Mouse (Mus musculus): ENCODE results near the gene Evi2.

Gene Evi2

GRCm38 (mm10) chr11:79530333-79530761 lies at the start of gene Evi2, which contains the start of gene Evi2a:
Gene Evi2 (minus strand): TSS chr11:79530589.
Gene Evi2a (minus strand): TSS chr11:79530609.
- no peak for DNase-seq

- peak; percentile 75 for DNase-seq
These were observed 47.4 kb upstream of the Evi2 start for GRCm38 (mm10) chr11:79577741-79578140.

- no peak for DNase-seq
These were observed 45.1 kb upstream of the Evi2 start for GRCm38 (mm10) chr11:79575383-79576073.

GRCm38 (mm10) chr11:79573836-79574235 lies 43.4 kb upstream of the Evi2 start:
- DNase-seq: no peak

- DNase-seq: no peak
These were observed 39.9 kb upstream of the Evi2 start for GRCm38 (mm10) chr11:79570319-79570718.

- DNase-seq: no peak
These were observed 38.0 kb upstream of the Evi2 start for GRCm38 (mm10) chr11:79568197-79568911.

- no peak for DNase-seq
These were observed 36.6 kb upstream of the Evi2 start for GRCm38 (mm10) chr11:79566947-79567346.

GRCm38 (mm10) chr11:79563493-79563892 lies 33.1 kb upstream of the Evi2 start:
- no peak for DNase-seq

- no peak for DNase-seq
These were observed 30.1 kb upstream of the Evi2 start for GRCm38 (mm10) chr11:79560536-79560935.

- no peak for DNase-seq
These were observed 22.2 kb upstream of the Evi2 start for GRCm38 (mm10) chr11:79552622-79553021.

- no peak for DNase-seq
These were observed 5.9 kb upstream of the Evi2 start for GRCm38 (mm10) chr11:79536293-79536692.

- DNase-seq: no peak
These were observed 5.2 kb upstream of the Evi2 start for GRCm38 (mm10) chr11:79535554-79535953.

GRCm38 (mm10) chr11:79533950-79534690 lies 3.7 kb upstream of the Evi2 start:
- peak; percentile 25 for DNase-seq

- DNase-seq: no peak
These were observed 2.9 kb upstream of the Evi2 start for GRCm38 (mm10) chr11:79533311-79533710.

GRCm38 (mm10) chr11:79531485-79531884 lies 1.1 kb upstream of the Evi2 start:
- DNase-seq: no peak

- no peak for DNase-seq
These were observed 385 bp upstream of the Evi2 start for GRCm38 (mm10) chr11:79530774-79531173.

- no peak for DNase-seq
These were observed 653 bp downstream of the Evi2 start for GRCm38 (mm10) chr11:79529736-79530135.

- no peak for DNase-seq
These were observed 1.2 kb downstream of the Evi2 start for GRCm38 (mm10) chr11:79529226-79529625.

GRCm38 (mm10) chr11:79528601-79529000 lies 1.8 kb downstream of the Evi2 start:
- no peak for DNase-seq

- DNase-seq: no peak
These were observed 2.5 kb downstream of the Evi2 start for GRCm38 (mm10) chr11:79527739-79528384.

GRCm38 (mm10) chr11:79527015-79527738 lies 3.2 kb downstream of the Evi2 start:
- DNase-seq: no peak

GRCm38 (mm10) chr11:79526549-79526948 lies 3.8 kb downstream of the Evi2 start:
- DNase-seq: no peak

GRCm38 (mm10) chr11:79524310-79524575 lies 6.1 kb downstream of the Evi2 start:
- no peak for DNase-seq
